Mouse (Mus musculus): ENCODE measurements around the gene Cstf1.

DNA sequence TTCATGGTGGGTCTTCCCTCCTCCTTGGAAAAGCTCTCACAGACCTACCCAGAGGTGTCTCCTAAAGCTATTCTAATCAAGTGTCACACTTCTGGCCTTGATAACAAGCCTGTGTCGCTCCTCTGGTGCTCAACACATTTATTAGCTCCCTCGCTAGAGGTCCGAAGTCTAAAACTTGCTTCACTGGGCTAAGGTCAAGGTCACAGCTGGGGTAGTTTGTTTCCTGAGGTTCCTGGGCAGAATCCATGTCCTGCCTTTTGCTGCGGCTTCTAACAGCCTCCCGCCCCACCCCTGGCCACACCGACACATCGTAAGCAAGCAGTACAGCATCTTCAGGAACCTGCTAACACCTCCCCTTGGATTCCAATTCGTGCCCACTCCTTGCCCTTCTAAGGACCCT, 19.7 kb upstream of the Cstf1 start:
- TF ChIP-seq CTCF (IDR thresholded peaks at IDR 0.05; ENCODE audit: low read depth, low read length) (no peak), GATA1 (IDR thresholded peaks at IDR 0.05; ENCODE audit: borderline replicate concordance, low read length) (no peak), GATA2 (IDR thresholded peaks at IDR 0.05; ENCODE audit: borderline replicate concordance, low read depth, low read length) (no peak)
